Mouse (Mus musculus) kidney, embryonic 14.5 days (tissue): ENCODE results near the gene Gm21497. TPM values are rescaled to one million over a fixed set of nuclear protein-coding genes. Genes with fewer than 3 reads are reported as not detected.
"Not testable (repeated sequence)": the region's sequence is repeated elsewhere in the genome, so short reads cannot be mapped to it uniquely, and the experiment has no call there.

Experiments
- ATAC-seq: fragments of 200-750 bp; cut with Nextera tagmentation; 2 replicates; pipeline ENCODE4 v1.8.0; 2017; ENCODE audit warnings: moderate number of reproducible peaks, mild to moderate bottlenecking, moderate TSS enrichment, moderate library complexity; ENCODE audit not compliant: low FRiP score, low TSS enrichment
- H3K27ac ChIP-seq: fragments of 300-500 bp; sonication (generic); 2 replicates; pipeline ENCODE4 v1.5.1; 2014; ENCODE audit warnings: low read depth, mild to moderate bottlenecking, low read length, moderate library complexity, mixed read lengths
- H3K27me3 ChIP-seq: fragments of 300-500 bp; sonication (generic); 2 replicates; pipeline ENCODE4 v1.6.1; 2014; ENCODE audit warnings: mild to moderate bottlenecking, low read length; ENCODE audit not compliant: control insufficient read depth, insufficient read depth
- H3K36me3 ChIP-seq: fragments of 300-500 bp; sonication (generic); 2 replicates; pipeline ENCODE4 v1.6.1; 2014; ENCODE audit warnings: low read length, mixed read lengths; ENCODE audit not compliant: control insufficient read depth, insufficient read depth
- H3K4me1 ChIP-seq: fragments of 300-500 bp; sonication (generic); 2 replicates; pipeline ENCODE4 v1.6.1; 2014; ENCODE audit warnings: low read length, mixed read lengths; ENCODE audit not compliant: control insufficient read depth, insufficient read depth
- H3K4me2 ChIP-seq: fragments of 300-500 bp; sonication (generic); replicated peaks from 2 replicates; pipeline ENCODE4 v1.6.1; 2014; ENCODE audit warnings: low read depth, mild to moderate bottlenecking, low read length
- H3K4me3 ChIP-seq: fragments of 300-500 bp; sonication (generic); 2 replicates; pipeline ENCODE4 v1.5.1; 2014; ENCODE audit warnings: mild to moderate bottlenecking, low read length
- H3K9ac ChIP-seq: fragments of 300-500 bp; sonication (generic); 2 replicates; pipeline ENCODE4 v1.6.1; 2014; ENCODE audit warnings: low read depth, mild to moderate bottlenecking, low read length, moderate library complexity
- H3K9me3 ChIP-seq: fragments of 300-500 bp; sonication (generic); 2 replicates; pipeline ENCODE4 v1.6.1; 2016; ENCODE audit warnings: low read length; ENCODE audit not compliant: control insufficient read depth
- WGBS: fragments of 180-500 bp; shearing (Covaris S2); extraction: QIAGEN DNeasy Blood & Tissue Kit; methylation state at CpG from one replicate; pipeline ENCODE4 v1.1.7; 2014; 5-methylcytosine and 5-hydroxymethylcytosine counted together
- polyA plus RNA-seq: library from polyadenylated mRNA; unstranded; fragments of >200 nt; fragmentation: Nextera tagmentation; extraction: Ambion mirVana; gene quantifications from 2 replicates; pipeline ENCODE4 v1.2.1, GENCODE M21; 2014

Gm21497 gene
- polyA plus RNA-seq, result not detected in 2 replicates

GRCm38 (mm10) chrY:61646446-61646845 is at the start of gene Gm21497:
Gene Gm21497 (plus strand): TSS chrY:61646746.
- H3K27ac ChIP-seq, H3K27me3 ChIP-seq, H3K4me1 ChIP-seq, H3K4me2 ChIP-seq, ATAC-seq, H3K9me3 ChIP-seq, H3K4me3 ChIP-seq, H3K36me3 ChIP-seq, H3K9ac ChIP-seq: not testable (repeated sequence)
- no CpG with 5 or more reads among the region's 5 CpGs for WGBS
